Mouse (Mus musculus): ENCODE measurements at regions not wholly inside any gene's neighbourhood (a gene's known extent, or its start where the extent isn't known, plus 50 kb on each side); places are given as distances from the start of the nearest gene placed in this dataset.

- DNase-seq = no peak
- intact Hi-C loops (cut with DNase I) = no loop called here
Measured at GRCm38 (mm10) chr17:15311822-15312221, 64.8 kb downstream of the Dll1 start.

- no peak for DNase-seq
- intact Hi-C loops (cut with DNase I) = no loop called here
Measured at GRCm38 (mm10) chr17:15310465-15310864, 66.2 kb downstream of the Dll1 start.

- no peak for DNase-seq
- intact Hi-C loops (cut with DNase I) = no loop called here
Measured at GRCm38 (mm10) chr17:15302110-15302509, 74.6 kb downstream of the Dll1 start.

- DNase-seq = no peak
- intact Hi-C loops (cut with DNase I) = no loop called here
Measured at GRCm38 (mm10) chr17:15299743-15300371, 76.8 kb downstream of the Dll1 start.

GRCm38 (mm10) chr17:15294165-15294585 lies 82.5 kb downstream of the Dll1 start:
- no peak for DNase-seq
- intact Hi-C loops (cut with DNase I) = no loop called here

- intact Hi-C loops (cut with DNase I) = no loop called here
- no peak for DNase-seq
Measured at GRCm38 (mm10) chr17:15292490-15293070, 84.1 kb downstream of the Dll1 start.

- intact Hi-C loops (cut with DNase I) = no loop called here
- DNase-seq = no peak
Measured at GRCm38 (mm10) chr17:15291626-15292025, 85.0 kb downstream of the Dll1 start.

- intact Hi-C loops (cut with DNase I) = no loop called here
Measured at GRCm38 (mm10) chr17:15290326-15290725, 86.3 kb downstream of the Dll1 start.

GRCm38 (mm10) chr17:15289062-15289461 lies 87.6 kb downstream of the Dll1 start:
- intact Hi-C loops (cut with DNase I) = loop anchor here (5.0 kb wide), 1 partner anchor 88 kb away; the partner anchor contains the start of gene Dll1
- DNase-seq = no peak

More at GRCm38 (mm10) chr17:15290326-15290725, 86.3 kb downstream of the Dll1 start:
- DNase-seq = no peak

GRCm38 (mm10) chr17:15288640-15289039 lies 88.0 kb downstream of the Dll1 start:
- DNase-seq = no peak
- intact Hi-C loops (cut with DNase I) = loop anchor here (5.0 kb wide), 1 partner anchor 89 kb away; the partner anchor contains the start of gene Dll1

- no peak for DNase-seq
- intact Hi-C loops (cut with DNase I) = loop anchor here (5.0 kb wide), 1 partner anchor 91 kb away; the partner anchor contains the start of gene Dll1
Measured at GRCm38 (mm10) chr17:15286596-15286995, 90.1 kb downstream of the Dll1 start.

GRCm38 (mm10) chr17:15285399-15286043 lies 91.2 kb downstream of the Dll1 start:
- peak; percentile 74 to 82 for DNase-seq
- intact Hi-C loops (cut with DNase I) = loop anchor here (5.0 kb wide), 1 partner anchor 92 kb away; the partner anchor contains the start of gene Dll1

GRCm38 (mm10) chr17:15269905-15270304 lies 106.8 kb downstream of the Dll1 start:
- intact Hi-C loops (cut with DNase I) = loop anchor here (5.0 kb wide), 1 partner anchor 92 kb away; no protein-coding TSS in a partner anchor
- DNase-seq = no peak

GRCm38 (mm10) chr17:15269056-15269612 lies 107.5 kb downstream of the Dll1 start:
- no peak for DNase-seq
- intact Hi-C loops (cut with DNase I) = no loop called here

- DNase-seq = no peak
- intact Hi-C loops (cut with DNase I) = no loop called here
Measured at GRCm38 (mm10) chr17:15267721-15268120, 109.0 kb downstream of the Dll1 start.

GRCm38 (mm10) chr17:15259427-15260101 lies 117.1 kb downstream of the Dll1 start:
- intact Hi-C loops (cut with DNase I) = no loop called here
- DNase-seq = no peak

- intact Hi-C loops (cut with DNase I) = no loop called here
- DNase-seq = no peak
Measured at GRCm38 (mm10) chr17:15255874-15256273, 120.8 kb downstream of the Dll1 start.

GRCm38 (mm10) chr17:15253785-15254184 lies 122.9 kb downstream of the Dll1 start:
- intact Hi-C loops (cut with DNase I) = no loop called here
- DNase-seq = no peak

GRCm38 (mm10) chr17:15253271-15253670 lies 123.4 kb downstream of the Dll1 start:
- intact Hi-C loops (cut with DNase I) = no loop called here
- no peak for DNase-seq

GRCm38 (mm10) chr17:15252187-15252586 lies 124.5 kb downstream of the Dll1 start:
- DNase-seq = no peak
- intact Hi-C loops (cut with DNase I) = no loop called here

GRCm38 (mm10) chr17:15251641-15252040 lies 125.0 kb downstream of the Dll1 start:
- no peak for DNase-seq
- intact Hi-C loops (cut with DNase I) = no loop called here

All from heart, postnatal 14 days (tissue).